Mouse (Mus musculus) left cerebral cortex, adult 2 months (tissue): ENCODE results near the gene Npr2. TPM values are rescaled to one million over a fixed set of nuclear protein-coding genes. Genes with fewer than 3 reads are reported as not detected.

Experiments used
- DNase-seq, 2 experiments: peaks; one replicate each; pipeline ENCODE4 v3.0.0; 2021 to 2022; ENCODE audit warnings: low spot score in 2 of 2, mixed read lengths in 1 of 2; ENCODE audit errors: extremely low spot score in 1 of 2
- H3K27ac ChIP-seq: fragments of 200-600 bp; 2 replicates; pipeline ENCODE4 v1.8.1; 2022
- H3K4me3 ChIP-seq: fragments of 200-600 bp; 2 replicates; pipeline ENCODE4 v1.8.1; 2022
- CTCF ChIP-seq: fragments of 200-600 bp; IDR thresholded peaks from 2 replicates; pipeline ENCODE4 v1.8.1; 2022; ENCODE audit warnings: antibody characterized with exemption, mild to moderate bottlenecking, moderate library complexity
- intact Hi-C: fragments of 180-260 bp; cut with DNase I; formaldehyde crosslinking; loops from one replicate; pipeline ENCODE4 v1.15.1; 2025
- total RNA-seq, 2 experiments: library from RNA; stranded (reverse); gene quantifications; 2 replicates each; pipeline ENCODE4 v1.2.3; 2021

The Npr2 gene
- total RNA-seq, 2 experiments from 2014 or later = 60.9 to 62.0 TPM

DNA sequence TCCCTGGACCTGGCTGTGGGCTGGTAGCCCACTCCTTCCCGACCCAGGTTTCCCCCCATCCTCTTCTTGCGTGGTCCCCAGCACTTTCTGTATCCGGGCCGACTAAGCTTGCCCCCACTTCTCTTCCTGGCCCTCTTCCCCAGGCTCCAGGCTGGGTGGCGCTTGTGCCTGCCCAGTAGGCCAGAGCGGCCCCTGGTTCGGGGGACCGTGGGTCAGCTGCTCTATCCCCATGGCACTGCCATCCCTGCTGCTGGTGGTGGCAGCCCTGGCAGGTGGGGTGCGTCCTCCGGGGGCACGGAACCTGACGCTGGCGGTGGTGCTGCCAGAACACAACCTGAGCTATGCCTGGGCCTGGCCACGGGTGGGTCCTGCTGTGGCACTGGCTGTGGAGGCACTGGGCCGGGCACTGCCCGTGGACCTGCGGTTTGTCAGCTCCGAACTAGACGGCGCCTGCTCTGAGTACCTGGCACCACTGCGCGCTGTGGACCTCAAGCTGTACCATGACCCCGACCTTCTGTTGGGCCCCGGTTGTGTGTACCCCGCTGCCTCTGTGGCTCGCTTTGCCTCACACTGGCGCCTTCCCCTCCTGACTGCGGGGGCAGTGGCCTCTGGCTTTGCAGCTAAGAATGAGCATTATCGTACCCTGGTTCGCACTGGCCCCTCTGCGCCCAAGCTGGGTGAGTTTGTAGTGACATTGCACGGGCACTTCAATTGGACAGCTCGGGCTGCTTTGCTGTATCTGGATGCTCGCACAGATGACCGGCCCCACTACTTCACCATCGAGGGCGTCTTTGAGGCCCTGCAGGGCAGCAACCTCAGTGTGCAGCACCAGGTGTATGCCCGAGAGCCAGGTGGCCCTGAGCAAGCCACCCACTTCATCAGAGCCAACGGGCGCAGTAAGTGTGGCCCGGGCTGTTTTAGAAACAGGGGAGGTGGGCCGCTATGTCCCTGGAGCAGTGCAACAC, 503 bp downstream of the Npr2 start:
- Histone ChIP-seq H3K4me3 (peak overlapping the region; percentile 78), H3K27ac (peak overlapping the region; percentile 88)
- no peak for TF ChIP-seq CTCF
- intact Hi-C loops = loop anchor here (1.0 to 2.0 kb wide), 2 partner anchors 36 to 229 kb away; partner anchors contain the start of gene Tmem8b
- peak; percentile 15 to 30 for DNase-seq

DNA sequence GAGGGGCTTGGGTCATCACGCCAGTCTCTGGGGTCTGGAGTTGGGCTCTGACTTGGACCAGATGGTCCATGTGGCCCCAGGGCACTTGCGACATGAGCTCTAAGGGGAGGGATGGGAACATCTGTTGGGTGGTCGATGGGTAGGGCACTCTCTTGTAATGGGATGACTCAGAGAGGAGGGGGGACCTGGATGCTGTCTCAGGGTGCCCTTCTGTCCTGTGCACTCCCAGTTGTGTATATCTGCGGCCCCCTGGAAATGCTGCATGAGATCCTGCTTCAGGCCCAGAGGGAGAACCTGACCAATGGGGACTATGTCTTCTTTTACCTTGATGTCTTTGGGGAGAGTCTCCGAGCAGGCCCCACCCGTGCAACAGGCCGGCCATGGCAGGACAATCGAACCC, 1.6 kb downstream of the Npr2 start:
- DNase-seq = peak in 1 of 2 experiments; percentile 8
- intact Hi-C loops = no loop called here
- TF ChIP-seq CTCF = no peak
- Histone ChIP-seq H3K4me3 (no peak overlapping the region), H3K27ac (no peak overlapping the region)

DNA sequence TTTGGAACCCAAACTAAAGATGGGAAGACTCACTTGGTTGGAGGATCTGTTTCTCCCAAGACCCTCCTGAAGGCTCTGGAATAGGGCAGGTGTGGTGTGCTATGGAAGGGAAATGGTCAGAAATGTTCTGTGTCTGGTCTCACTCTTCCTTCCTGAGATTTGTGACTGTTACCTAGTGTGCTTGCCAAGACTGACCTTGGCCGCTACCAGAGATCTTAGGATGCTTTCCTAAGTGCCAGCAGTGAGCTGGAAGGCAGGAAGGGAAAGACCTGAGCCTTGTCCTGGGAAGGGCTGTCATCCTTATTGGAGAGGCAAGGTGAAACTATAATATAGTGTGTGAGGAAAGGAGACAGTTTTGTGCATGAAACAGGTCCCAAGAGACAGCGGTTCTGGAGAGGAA, 2.0 kb downstream of the Npr2 start:
- H3K4me3 ChIP-seq = no peak overlapping the region
- no peak for DNase-seq
- no peak for TF ChIP-seq CTCF
- H3K27ac ChIP-seq = no peak overlapping the region
- intact Hi-C loops = no loop called here

DNA sequence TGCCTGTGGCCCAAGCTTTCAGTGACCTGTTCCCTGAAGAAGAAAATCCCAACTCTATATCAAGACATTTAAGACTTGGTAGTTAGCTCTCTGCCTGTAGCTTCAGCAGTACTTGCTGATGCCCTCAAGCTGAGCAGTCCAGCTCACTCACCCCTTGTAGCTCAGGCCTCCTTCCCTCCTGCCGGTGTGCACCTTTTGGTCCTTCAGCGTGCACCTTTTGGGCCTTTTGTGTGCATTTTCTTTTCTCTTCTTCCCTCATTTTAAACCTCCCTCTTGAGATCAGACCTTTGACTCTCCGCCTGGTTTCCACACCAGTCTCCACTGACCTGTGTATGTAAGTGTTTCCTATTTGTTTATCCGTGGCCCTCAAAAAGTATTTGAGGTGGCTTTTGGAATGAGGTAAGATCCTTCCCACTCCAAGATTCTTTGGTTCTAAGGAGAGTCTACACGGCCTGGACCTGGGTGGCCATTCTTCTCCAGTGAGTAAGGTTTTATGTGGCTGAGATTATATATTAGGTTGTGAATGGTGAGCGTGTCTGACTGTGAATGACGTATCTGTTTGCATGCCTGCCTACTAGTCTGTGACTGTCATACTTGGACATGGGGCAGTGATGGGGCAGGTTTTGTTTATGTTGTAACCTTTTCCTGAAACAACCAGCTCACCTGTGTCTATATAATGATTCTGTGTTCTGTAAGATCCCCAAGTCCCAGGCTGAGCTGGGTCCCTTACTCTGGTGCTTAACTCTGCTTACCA, 3.1 kb downstream of the Npr2 start:
- DNase-seq = peak in 1 of 2 experiments; percentile 4
- intact Hi-C loops = no loop called here
- Histone ChIP-seq H3K27ac (no peak overlapping the region), H3K4me3 (no peak overlapping the region)
- TF ChIP-seq CTCF = no peak

DNA sequence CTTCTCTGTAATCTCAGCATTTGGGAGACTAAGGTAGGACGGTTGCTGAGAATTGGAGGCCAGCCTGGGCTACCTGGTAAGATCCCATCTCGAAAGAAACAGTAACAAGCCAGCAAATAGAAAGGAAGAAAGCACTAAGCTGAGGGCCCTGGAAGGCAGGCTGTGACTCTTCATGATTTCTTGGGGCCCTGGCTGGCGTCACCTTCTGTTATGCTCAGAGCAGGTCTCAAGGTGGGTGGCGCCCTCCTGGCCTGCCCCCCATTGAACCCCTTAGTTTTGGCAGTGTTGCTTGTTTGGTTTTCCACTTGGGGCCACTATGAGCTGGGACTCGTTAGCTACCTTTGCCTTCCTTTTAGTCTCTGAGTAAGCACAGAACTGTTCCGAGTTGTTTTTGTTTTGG, 5.0 kb downstream of the Npr2 start:
- intact Hi-C loops = no loop called here
- no peak for TF ChIP-seq CTCF
- no peak overlapping the region for H3K27ac ChIP-seq
- peak in 1 of 2 experiments; percentile 3 for DNase-seq
- no peak overlapping the region for H3K4me3 ChIP-seq

DNA sequence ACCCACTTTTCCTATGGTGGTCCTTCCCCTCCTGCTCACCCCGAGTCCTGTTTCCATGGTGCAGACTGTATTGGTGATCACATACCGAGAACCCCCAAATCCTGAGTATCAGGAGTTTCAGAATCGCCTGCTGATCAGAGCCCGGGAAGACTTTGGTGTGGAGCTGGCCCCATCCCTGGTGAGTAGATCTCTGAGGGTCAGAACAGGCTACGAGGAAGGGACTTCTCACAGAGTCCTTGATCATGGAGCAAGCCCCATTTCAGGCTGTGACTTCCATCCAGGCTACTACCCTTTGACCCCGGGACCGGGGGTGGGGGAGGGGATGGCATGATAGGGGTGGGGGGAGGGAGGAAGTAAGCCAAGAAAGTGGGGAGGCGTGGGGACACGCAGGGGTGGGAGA, 8.3 kb downstream of the Npr2 start:
- peak; percentile 3 for DNase-seq
- Histone ChIP-seq H3K4me3 (no peak overlapping the region), H3K27ac (no peak overlapping the region)
- TF ChIP-seq CTCF = no peak
- intact Hi-C loops = no loop called here

DNA sequence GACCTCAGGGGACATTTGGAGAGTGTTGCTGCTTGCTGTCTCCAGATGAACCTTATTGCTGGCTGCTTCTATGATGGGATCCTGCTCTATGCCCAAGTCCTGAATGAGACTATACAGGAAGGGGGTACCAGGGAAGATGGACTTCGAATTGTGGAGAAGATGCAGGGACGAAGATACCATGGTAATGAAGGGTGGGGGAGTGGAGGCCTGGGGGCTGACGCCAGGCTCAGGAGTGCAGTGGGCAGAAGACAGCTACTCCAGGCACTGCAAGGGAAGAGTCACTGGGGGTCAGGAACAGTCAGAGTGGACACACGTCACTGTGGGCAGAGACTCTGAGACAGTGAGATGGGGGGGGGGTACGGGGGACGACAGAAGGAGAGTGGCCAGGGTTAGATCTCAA, 8.8 kb downstream of the Npr2 start:
- Histone ChIP-seq H3K4me3 (no peak overlapping the region), H3K27ac (no peak overlapping the region)
- intact Hi-C loops = no loop called here
- DNase-seq = peak; percentile 2 to 5
- TF ChIP-seq CTCF = no peak

DNA sequence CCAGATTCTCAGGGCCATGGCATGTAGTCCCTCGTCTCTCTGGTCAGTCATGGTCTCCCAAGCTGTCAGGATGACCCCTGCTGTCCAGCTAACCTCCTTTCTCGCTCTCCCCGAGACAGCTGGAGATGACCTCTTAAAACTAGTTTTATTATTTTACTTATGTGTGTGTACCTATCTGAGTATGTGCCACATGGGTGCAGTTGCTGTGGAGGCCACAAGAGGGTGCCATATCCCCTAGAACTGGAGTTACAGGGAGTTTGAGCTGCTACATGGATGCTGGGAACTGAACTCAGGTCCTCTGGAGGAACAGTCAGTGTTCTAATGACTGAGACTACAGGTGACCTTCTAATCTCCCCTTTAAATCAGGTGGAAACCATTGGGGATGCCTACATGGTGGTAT, 18.0 kb downstream of the Npr2 start:
- Histone ChIP-seq H3K4me3 (no peak overlapping the region), H3K27ac (no peak overlapping the region)
- TF ChIP-seq CTCF = peak; percentile 16
- no peak for DNase-seq
- intact Hi-C loops = no loop called here

DNA sequence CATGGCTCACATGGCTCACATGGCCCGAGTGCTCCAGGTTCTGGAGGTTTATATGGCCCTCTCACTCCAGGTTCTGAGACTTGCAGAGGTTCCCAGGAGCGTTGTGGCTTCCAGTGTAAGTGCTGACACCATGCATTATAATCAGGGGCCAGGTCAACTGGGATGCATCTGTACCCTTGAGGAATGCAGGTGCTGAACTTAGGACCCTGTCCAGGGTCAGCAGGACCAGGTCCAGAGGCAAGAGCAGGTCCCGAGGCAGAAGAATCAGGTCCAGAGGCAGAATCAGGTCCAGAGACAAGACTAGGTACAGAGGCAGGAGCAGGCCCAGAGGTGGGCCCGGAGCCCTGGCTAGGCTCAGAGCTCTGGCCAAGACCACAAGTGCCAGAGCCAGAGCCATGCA, 21.0 kb downstream of the Npr2 start:
- no peak for DNase-seq
- no peak for TF ChIP-seq CTCF
- intact Hi-C loops = no loop called here
- H3K4me3 ChIP-seq = no peak overlapping the region
- no peak overlapping the region for H3K27ac ChIP-seq

DNA sequence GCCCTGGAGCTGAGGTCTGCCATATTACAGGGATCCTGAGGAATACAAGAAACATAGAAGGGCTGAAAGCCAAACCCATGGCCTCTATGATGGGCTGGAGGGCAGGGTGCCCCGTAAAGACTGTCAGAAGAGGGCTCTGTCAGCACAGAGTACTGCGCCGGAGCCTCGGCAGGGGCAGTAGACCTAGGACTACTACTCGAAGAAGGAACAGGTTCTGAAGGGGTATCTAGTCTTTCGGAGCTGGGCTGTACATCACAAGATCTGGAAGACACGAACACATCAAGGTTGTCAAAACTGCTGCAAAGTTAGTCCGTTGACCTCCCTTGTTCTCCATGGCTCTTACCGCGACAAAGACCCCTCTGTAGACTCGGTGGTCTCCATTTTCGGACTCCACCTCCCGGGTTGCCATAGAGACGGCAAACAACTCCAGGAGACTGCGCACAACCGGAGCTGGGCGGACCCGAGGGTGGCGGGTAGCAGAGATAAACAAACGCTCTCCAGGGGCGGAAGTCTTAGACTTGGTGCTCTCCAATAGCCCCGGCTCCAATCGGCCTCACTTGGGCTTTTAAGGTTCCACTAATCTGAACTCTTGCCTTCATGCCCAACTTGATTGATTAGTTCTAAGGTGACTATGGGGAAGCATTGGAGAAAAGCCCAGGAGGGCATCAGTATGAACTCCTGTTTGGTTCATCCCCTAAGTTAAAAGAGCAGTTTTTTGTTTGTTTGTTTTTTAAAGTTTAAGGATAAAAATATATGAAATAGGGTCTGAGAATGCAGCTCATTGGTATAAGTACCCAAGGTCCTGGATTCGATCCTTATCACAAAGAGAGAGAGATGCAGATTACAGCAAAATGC, 21.7 kb downstream of the Npr2 start, which contains the start of gene Spag8:
TSS of gene Spag8 (minus strand) at position 434 of the 855 bp plus-strand sequence.
- intact Hi-C loops = no loop called here

DNA sequence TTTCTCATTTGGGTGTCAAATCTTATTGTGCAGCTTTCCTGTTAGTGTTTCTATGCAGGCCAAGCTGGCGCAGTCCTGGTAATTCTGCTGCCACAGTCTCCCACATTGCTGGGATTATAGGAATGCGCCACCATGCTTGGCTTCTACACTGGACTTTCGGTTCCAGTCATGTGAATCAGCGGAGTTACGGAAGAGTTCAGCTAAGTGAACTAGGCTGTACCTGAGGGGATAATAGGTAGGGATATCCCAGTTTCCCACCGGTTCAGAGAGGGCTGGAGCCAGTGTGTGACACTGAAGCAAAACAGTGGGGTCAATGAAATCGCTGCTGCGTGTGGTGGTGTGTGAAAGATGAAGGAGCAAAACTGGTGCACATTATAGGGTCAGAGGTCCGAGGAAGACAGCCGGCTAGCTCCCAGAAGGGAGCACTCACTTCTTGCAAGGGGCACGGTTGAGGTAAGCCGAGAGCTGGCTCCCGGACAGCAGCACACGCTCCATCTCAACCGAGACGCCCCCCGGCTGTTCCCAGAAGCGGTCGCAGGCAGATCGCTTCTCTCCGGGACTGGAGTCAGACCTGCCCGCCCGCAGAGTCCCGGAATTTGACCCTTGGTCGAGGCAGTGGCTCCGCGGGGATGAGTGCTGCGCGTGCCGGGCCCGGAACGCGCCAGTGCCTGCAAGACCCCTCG, 24.1 kb downstream of the Npr2 start:
- DNase-seq = no peak
- intact Hi-C loops = loop anchor here (1.0 to 5.0 kb wide), 3 partner anchors 25 to 213 kb away; partner anchors contain the start of genes Gba2, Rgp1 and Tesk1
- no peak; the same call in 1 of the 2 replicates for TF ChIP-seq CTCF

More for the DNA sequence above, 21.7 kb downstream of the Npr2 start, which contains the start of gene Spag8:
- peak within 1 kb of the TSS; percentile 29; the same call in 1 of the 2 replicates for H3K4me3 ChIP-seq
- no peak for DNase-seq
- no peak for TF ChIP-seq CTCF
- H3K27ac ChIP-seq = no peak within 1 kb of the TSS

More for the DNA sequence above, 24.1 kb downstream of the Npr2 start:
- peak overlapping the region; percentile 74 for H3K4me3 ChIP-seq
- H3K27ac ChIP-seq = peak overlapping the region; percentile 99
